Mouse (Mus musculus) fibroblast of lung, adult 2 months (primary cell): ENCODE measurements around the gene Vmn1r31.

Experiments used
- DNase-seq: peaks from one replicate; pipeline ENCODE4 v3.0.0-alpha.2; 2011; ENCODE audit warnings: low read depth

Gene Vmn1r31

DNA sequence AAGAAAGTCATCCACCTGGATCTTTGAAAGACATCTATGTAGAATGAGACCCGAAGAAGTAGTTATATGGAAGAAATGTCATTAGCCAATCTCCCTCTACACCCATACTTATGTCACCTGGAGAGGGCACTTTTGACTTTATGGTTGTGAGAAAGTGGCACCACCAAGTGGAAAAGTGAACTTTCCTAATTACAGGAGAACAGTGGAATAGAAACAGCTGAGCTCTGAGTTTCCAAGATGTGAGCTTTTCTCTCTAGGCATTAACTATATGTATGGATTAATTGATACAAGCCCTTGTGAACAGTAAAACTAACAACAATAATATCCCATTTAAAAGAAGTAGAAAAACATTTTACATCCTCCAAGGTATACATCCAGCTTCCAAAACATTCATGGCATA, at the start of gene Vmn1r31:
Gene Vmn1r31, minus strand, starts transcription at position 101 of the 400 bp plus-strand sequence.
- DNase-seq, result no peak

DNA sequence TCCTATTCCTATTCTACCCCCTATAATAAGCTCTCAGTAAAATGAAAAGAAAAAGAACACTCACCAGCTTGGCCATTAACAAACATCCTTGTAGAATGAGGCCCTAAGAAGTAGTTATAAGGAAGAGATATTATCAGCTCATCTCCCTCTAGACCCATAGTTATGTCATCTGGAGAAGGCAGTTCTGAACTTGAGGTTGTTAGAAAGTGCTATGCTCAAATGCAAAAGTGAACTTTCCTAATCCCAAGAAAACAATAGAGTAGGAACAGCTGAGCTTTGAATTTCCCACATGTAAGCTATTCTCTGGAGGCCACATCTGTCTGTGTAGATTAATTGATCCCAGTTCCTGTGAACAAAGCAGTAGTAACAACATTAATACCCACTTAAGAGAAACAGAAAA, 31.8 kb downstream of the Vmn1r31 start, which contains the start of gene Vmn1r30:
Gene Vmn1r30, minus strand, starts transcription at position 101 of the 400 bp plus-strand sequence.
- DNase-seq, result no peak
